Mouse (Mus musculus) midbrain, embryonic 13.5 days (tissue): Measurements from ENCODE around the gene Rab19. TPM values are rescaled to one million over a fixed set of nuclear protein-coding genes. Genes with fewer than 3 reads are reported as not detected.
"Not testable (repeated sequence)": the region's sequence is repeated elsewhere in the genome, so short reads cannot be mapped to it uniquely, and the experiment has no call there.

ENCODE experiments used
- ATAC-seq: fragments of 200-750 bp; cut with Nextera tagmentation; 2 replicates; pipeline ENCODE4 v1.8.0; 2017; ENCODE audit warnings: mild to moderate bottlenecking, moderate TSS enrichment, moderate library complexity
- H3K27ac ChIP-seq: fragments of 300-500 bp; sonication (generic); 2 replicates; pipeline ENCODE4 v1.5.1; 2015; ENCODE audit warnings: inconsistent platforms, mild to moderate bottlenecking, moderate library complexity
- H3K27me3 ChIP-seq: fragments of 300-500 bp; sonication (generic); 2 replicates; pipeline ENCODE4 v1.6.1; 2015; ENCODE audit warnings: mild to moderate bottlenecking, inconsistent platforms
- H3K36me3 ChIP-seq: fragments of 300-500 bp; sonication (generic); 2 replicates; pipeline ENCODE4 v1.6.1; 2015; ENCODE audit warnings: mild to moderate bottlenecking, inconsistent platforms
- H3K4me1 ChIP-seq: fragments of 300-500 bp; sonication (generic); replicated peaks from 2 replicates; pipeline ENCODE4 v1.6.1; 2015; ENCODE audit warnings: inconsistent platforms
- H3K4me2 ChIP-seq: fragments of 300-500 bp; sonication (generic); replicated peaks from 2 replicates; pipeline ENCODE4 v1.6.1; 2015; ENCODE audit warnings: moderate library complexity, mild to moderate bottlenecking, inconsistent platforms
- H3K4me3 ChIP-seq: fragments of 300-500 bp; sonication (generic); replicated peaks from 2 replicates; pipeline ENCODE4 v1.5.1; 2015; ENCODE audit warnings: mild to moderate bottlenecking, inconsistent platforms
- H3K9ac ChIP-seq: fragments of 300-500 bp; sonication (generic); replicated peaks from 2 replicates; pipeline ENCODE4 v1.6.1; 2015; ENCODE audit warnings: mild to moderate bottlenecking, inconsistent platforms
- H3K9me3 ChIP-seq: fragments of 300-500 bp; sonication (generic); 2 replicates; pipeline ENCODE4 v1.6.1; 2016; ENCODE audit warnings: mild to moderate bottlenecking, inconsistent platforms
- WGBS: fragments of 180-500 bp; shearing (Covaris S2); methylation state at CpG from one replicate; pipeline ENCODE4 v1.1.7; 2015; 5-methylcytosine and 5-hydroxymethylcytosine counted together
- polyA plus RNA-seq: library from polyadenylated mRNA; unstranded; fragments of >200 nt; fragmentation: Nextera tagmentation; extraction: Ambion mirVana; gene quantifications from 2 replicates; pipeline ENCODE4 v1.2.1, GENCODE M21; 2015

Gene Rab19
- polyA plus RNA-seq, 1 experiment from 2014 or later, result 0.23 TPM

DNA sequence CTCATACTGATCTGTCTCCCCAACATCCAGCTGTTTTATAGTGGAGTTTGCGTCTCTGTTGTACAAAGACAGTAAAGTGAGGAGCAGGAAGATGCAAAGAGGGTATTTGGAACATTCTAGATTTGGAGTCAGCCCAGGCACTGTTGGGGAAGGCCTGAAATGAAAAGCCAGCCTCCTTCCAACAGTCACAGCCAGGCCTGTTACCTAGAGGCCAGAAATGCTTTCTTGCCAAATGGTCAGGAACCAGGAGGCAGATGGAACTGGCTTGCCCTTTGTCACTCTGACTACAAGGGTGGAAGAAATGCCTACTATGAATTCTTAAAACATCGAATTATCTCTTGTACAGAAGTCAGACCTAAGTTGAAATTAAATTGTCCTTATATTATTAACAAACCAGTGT, 9.0 kb downstream of the Rab19 start:
- no peak overlapping the region for H3K4me2 ChIP-seq
- no peaks in the 10 kb centered on the region for H3K4me1 ChIP-seq
- H3K4me3 ChIP-seq, result no peak overlapping the region
- WGBS, result 95% methylated on average over 2 of the region's 2 CpGs
- no peak overlapping the region for H3K9ac ChIP-seq
- no peaks in the 10 kb centered on the region for H3K27me3 ChIP-seq
- H3K36me3 ChIP-seq, result peaks cover 28% of the 10 kb centered on the region
- H3K9me3 ChIP-seq, result no peaks in the 10 kb centered on the region
- no peak for ATAC-seq
- no peak overlapping the region for H3K27ac ChIP-seq

DNA sequence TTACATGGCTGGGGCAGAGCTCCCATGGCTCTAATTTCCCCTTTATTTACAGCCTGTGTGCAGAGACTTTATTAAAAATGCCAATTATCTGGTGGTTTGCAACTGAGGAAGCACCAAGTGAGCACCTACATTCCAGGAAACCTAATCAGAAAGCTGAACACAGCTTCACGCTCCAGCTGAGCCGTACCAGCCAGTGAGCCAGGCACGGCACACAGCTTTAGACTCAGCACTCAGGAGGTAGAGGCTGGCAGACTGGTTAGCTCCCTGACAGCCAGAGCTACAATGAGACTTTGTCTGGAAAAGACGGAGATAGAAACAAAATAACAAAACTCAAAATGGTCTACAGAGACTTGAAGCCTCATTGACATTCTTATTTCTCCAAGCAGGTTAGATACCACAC, 14.5 kb downstream of the Rab19 start:
- Histone ChIP-seq H3K27me3 (no peaks in the 10 kb centered on the region), H3K4me3 (no peak overlapping the region), H3K9me3 (no peaks in the 10 kb centered on the region), H3K4me1 (no peaks in the 10 kb centered on the region), H3K4me2 (no peak overlapping the region), H3K27ac (no peak overlapping the region), H3K9ac (no peak overlapping the region), H3K36me3 (peaks cover 69% of the 10 kb centered on the region)
- WGBS, result 77% methylated on average over 4 of the region's 4 CpGs
- no peak for ATAC-seq

GRCm38 (mm10) chr6:39395916-39396315, 14.9 kb downstream of the Rab19 start:
- no peak overlapping the region for H3K27ac ChIP-seq
- H3K4me2 ChIP-seq, result no peak overlapping the region
- H3K4me1 ChIP-seq, result no peaks in the 10 kb centered on the region
- peaks cover 65% of the 10 kb centered on the region for H3K36me3 ChIP-seq
- no peaks in the 10 kb centered on the region for H3K27me3 ChIP-seq
- H3K4me3 ChIP-seq, result no peak overlapping the region
- no peaks in the 10 kb centered on the region for H3K9me3 ChIP-seq
- no peak for ATAC-seq
- WGBS, result 83% methylated on average over 4 of the region's 4 CpGs
- H3K9ac ChIP-seq, result no peak overlapping the region

- Histone ChIP-seq H3K4me1 (no peaks in the 10 kb centered on the region), H3K27me3 (no peaks in the 10 kb centered on the region), H3K4me3 (no peak overlapping the region), H3K36me3 (peaks cover 73% of the 10 kb centered on the region), H3K4me2 (no peak overlapping the region), H3K9ac (no peak overlapping the region), H3K27ac (no peak overlapping the region), H3K9me3 (no peaks in the 10 kb centered on the region)
- WGBS, result 94% methylated on average over 6 of the region's 6 CpGs
- no peak for ATAC-seq
These were observed 16.1 kb downstream of the Rab19 start for GRCm38 (mm10) chr6:39397046-39397445.

DNA sequence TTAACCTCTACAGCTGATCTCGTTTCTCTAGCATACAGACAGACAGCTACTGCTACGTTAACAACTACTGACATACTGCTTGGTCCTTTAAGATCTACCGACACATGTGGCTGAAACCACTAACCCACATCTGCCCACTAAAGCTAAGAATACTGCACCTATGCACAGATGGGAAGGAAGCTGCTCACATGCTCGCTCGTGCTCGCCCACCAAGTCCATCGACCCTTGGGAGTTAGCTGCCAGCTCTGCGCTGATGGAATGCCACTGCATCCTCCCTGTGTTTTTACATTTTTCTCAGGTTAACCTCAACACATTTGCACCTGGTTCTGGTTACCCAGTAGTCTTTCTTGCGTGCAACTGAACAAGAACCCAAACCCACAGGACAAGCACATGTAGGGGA, 17.4 kb downstream of the Rab19 start:
- Histone ChIP-seq H3K27ac (no peak overlapping the region), H3K4me1 (no peaks in the 10 kb centered on the region), H3K36me3 (peaks cover 77% of the 10 kb centered on the region), H3K9me3 (no peaks in the 10 kb centered on the region), H3K27me3 (no peaks in the 10 kb centered on the region), H3K4me3 (no peak overlapping the region), H3K9ac (no peak overlapping the region), H3K4me2 (no peak overlapping the region)
- no peak for ATAC-seq
- WGBS, result 93% methylated on average over 9 of the region's 9 CpGs

DNA sequence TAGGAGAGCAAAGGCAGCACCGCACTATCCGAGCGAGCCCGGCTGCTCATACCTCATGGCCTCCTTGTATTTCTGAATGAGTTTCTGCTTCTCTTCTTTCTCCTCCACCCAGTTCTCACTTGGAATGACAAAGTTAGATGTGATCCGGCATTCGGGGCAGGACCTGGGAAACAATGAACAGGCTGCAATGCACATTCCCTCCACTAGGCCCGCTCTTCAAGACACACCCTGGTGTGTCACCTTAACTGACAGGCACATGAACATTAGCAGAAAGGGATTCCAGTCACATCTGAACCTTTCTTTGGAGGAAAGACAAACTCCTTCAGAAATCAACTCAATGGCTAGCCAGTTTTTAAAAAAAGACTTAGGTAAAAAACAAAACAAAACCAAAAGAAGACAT, 19.4 kb downstream of the Rab19 start:
- no peaks in the 10 kb centered on the region for H3K4me1 ChIP-seq
- H3K27me3 ChIP-seq, result no peaks in the 10 kb centered on the region
- no peak for ATAC-seq
- 54% methylated on average over 7 of the region's 7 CpGs for WGBS
- no peak overlapping the region for H3K4me2 ChIP-seq
- H3K36me3 ChIP-seq, result peaks cover 87% of the 10 kb centered on the region
- no peak overlapping the region for H3K4me3 ChIP-seq
- H3K9ac ChIP-seq, result no peak overlapping the region
- no peaks in the 10 kb centered on the region for H3K9me3 ChIP-seq
- H3K27ac ChIP-seq, result no peak overlapping the region

DNA sequence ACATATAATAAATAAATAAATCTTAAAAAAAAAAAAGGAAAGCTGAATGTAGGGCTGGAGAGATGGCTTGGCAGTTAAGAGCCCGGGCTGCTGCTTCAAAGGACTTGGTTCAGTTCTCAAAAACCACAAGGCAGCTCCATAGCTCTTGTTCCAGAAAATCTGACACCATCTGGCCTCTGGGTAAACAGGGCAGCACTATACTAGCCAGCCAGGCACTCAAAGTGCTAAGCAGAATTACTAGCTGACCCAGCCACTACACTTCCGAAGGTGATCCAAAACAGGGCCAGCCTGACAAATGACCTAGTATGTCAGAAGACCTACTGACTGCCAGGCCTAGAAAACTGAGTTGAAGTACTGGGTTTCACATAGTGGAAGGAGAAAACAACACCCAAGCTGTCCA, 22.2 kb downstream of the Rab19 start:
- Histone ChIP-seq H3K4me2 (no peak overlapping the region), H3K4me3 (no peak overlapping the region), H3K36me3 (peaks cover 81% of the 10 kb centered on the region), H3K27me3 (no peaks in the 10 kb centered on the region), H3K9ac (no peak overlapping the region), H3K4me1 (no peaks in the 10 kb centered on the region), H3K27ac (no peak overlapping the region), H3K9me3 (no peaks in the 10 kb centered on the region)
- WGBS, result 89% methylated on average over 2 of the region's 2 CpGs
- ATAC-seq, result no peak

DNA sequence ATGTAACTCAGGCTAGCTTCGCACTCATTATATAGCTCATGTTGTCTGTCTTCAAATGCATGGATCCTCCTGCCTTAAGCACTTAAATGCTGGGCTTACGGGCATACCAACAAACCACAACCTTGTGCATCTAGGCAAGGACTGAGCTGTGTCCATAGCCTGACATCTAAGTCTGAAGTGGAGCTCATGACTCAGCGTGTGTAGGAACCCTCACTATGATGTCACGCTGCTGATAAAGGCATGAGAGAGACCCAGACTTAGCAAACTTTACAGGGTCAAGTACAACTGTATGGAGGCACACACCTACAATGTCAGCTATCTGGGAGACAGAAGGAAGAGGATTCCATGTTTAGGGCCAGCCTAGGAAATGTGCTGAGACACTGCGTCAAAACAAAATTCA, 25.5 kb downstream of the Rab19 start:
- Histone ChIP-seq H3K9ac (no peak overlapping the region), H3K36me3 (peaks cover 66% of the 10 kb centered on the region), H3K27me3 (no peaks in the 10 kb centered on the region), H3K9me3 (no peaks in the 10 kb centered on the region), H3K4me1 (no peaks in the 10 kb centered on the region), H3K4me2 (no peak overlapping the region), H3K4me3 (no peak overlapping the region), H3K27ac (no peak overlapping the region)
- 96% methylated on average over 5 of the region's 5 CpGs for WGBS
- no peak for ATAC-seq

GRCm38 (mm10) chr6:39414106-39414505, 33.1 kb downstream of the Rab19 start:
- H3K9me3 ChIP-seq, result no peaks in the 10 kb centered on the region
- no peak overlapping the region for H3K4me2 ChIP-seq
- no peak for ATAC-seq
- H3K36me3 ChIP-seq, result peaks cover 6% of the 10 kb centered on the region
- WGBS, result 93% methylated on average over 1 of the region's 1 CpGs
- peaks cover 27% of the 10 kb centered on the region for H3K4me1 ChIP-seq
- H3K9ac ChIP-seq, result no peak overlapping the region
- H3K27ac ChIP-seq, result peak overlapping the region; percentile 25; the same call in 1 of the 2 replicates
- H3K4me3 ChIP-seq, result no peak overlapping the region
- H3K27me3 ChIP-seq, result no peaks in the 10 kb centered on the region

DNA sequence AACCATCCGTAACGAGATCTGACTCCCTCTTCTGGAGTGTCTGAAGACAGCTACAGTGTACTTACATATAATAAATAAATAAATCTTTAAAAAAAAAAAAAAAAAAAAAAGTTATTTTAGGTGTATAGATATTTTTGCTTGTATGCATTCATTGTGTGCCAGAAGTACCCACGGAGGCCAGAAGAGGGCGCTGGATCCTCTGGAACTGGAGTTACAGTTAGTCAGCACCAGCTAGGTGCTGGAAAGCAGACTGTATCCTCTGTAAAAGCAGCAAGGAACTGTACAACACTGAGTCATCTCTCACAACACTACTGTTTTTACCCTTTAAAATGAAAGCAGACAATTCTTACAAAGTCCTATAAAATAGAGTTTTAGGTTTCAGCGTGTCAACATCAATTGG, 34.8 kb downstream of the Rab19 start:
- 53% methylated on average over 3 of the region's 5 CpGs for WGBS
- Histone ChIP-seq H3K4me3 (no peak overlapping the region), H3K4me2 (no peak overlapping the region), H3K27me3 (no peaks in the 10 kb centered on the region), H3K4me1 (peaks cover 30% of the 10 kb centered on the region), H3K9ac (no peak overlapping the region), H3K9me3 (no peaks in the 10 kb centered on the region), H3K36me3 (no peaks in the 10 kb centered on the region), H3K27ac (no peak overlapping the region)
- ATAC-seq, result no peak

GRCm38 (mm10) chr6:39416654-39417053, 35.7 kb downstream of the Rab19 start:
- H3K4me3 ChIP-seq, H3K4me2 ChIP-seq, H3K36me3 ChIP-seq, H3K27ac ChIP-seq, H3K27me3 ChIP-seq, H3K9ac ChIP-seq, H3K9me3 ChIP-seq, ATAC-seq: not testable (repeated sequence)
- peaks cover 30% of the 10 kb centered on the region for H3K4me1 ChIP-seq

GRCm38 (mm10) chr6:39419386-39419850, 38.4 kb downstream of the Rab19 start:
- WGBS, result under 1% methylated on average over 43 of the region's 43 CpGs
- ATAC-seq, result no peak

More at GRCm38 (mm10) chr6:39419386-39419850, 38.4 kb downstream of the Rab19 start:
- Histone ChIP-seq H3K4me3 (peak overlapping the region; percentile 95), H3K27ac (peak overlapping the region; percentile 97), H3K9ac (peak overlapping the region; percentile 96), H3K4me1 (peaks cover 20% of the 10 kb centered on the region), H3K27me3 (peaks cover 4% of the 10 kb centered on the region; the same call in 1 of the 2 replicates), H3K9me3 (no peaks in the 10 kb centered on the region), H3K36me3 (no peaks in the 10 kb centered on the region), H3K4me2 (peak overlapping the region; percentile 74)
